Mouse (Mus musculus) liver, adult 2 months (tissue): ENCODE measurements around the gene Slc35e3.

Experiments used
- CTCF ChIP-seq: fragments of 200-500 bp; IDR thresholded peaks from 2 replicates; pipeline ENCODE4 v1.5.1; 2011; ENCODE audit warnings: low read depth, low read length, control low read depth
- POLR2A ChIP-seq: fragments of 200-500 bp; IDR thresholded peaks from 2 replicates; pipeline ENCODE4 v1.6.1; 2011; ENCODE audit warnings: low read length, control low read depth; ENCODE audit not compliant: insufficient read depth; ENCODE audit errors: extremely low read depth

GRCm38 (mm10) chr10:117790421-117791170 lies 44.4 kb upstream of the Slc35e3 start:
- no peak for TF ChIP-seq CTCF
- no peak for TF ChIP-seq POLR2A
